Mouse (Mus musculus) embryonic facial prominence, embryonic 12.5 days (tissue): Measurements from ENCODE around the gene Syce2. TPM values are rescaled to one million over a fixed set of nuclear protein-coding genes. Genes with fewer than 3 reads are reported as not detected.

Source experiments
- ATAC-seq: fragments of 200-750 bp; cut with Nextera tagmentation; 2 replicates; pipeline ENCODE4 v1.8.0; 2017; ENCODE audit not compliant: insufficient number of reproducible peaks, insufficient read depth, low FRiP score, low TSS enrichment
- H3K27ac ChIP-seq: fragments of 300-500 bp; sonication (generic); 2 replicates; pipeline ENCODE4 v1.5.1; 2016; ENCODE audit warnings: mild to moderate bottlenecking
- H3K27me3 ChIP-seq: fragments of 300-500 bp; sonication (generic); 2 replicates; pipeline ENCODE4 v1.6.1; 2016; ENCODE audit warnings: mild to moderate bottlenecking, moderate library complexity
- H3K36me3 ChIP-seq: fragments of 300-500 bp; sonication (generic); 2 replicates; pipeline ENCODE4 v1.6.1; 2016; ENCODE audit warnings: mild to moderate bottlenecking
- H3K4me1 ChIP-seq: fragments of 300-500 bp; sonication (generic); 2 replicates; pipeline ENCODE4 v1.6.1; 2016
- H3K4me2 ChIP-seq: fragments of 300-500 bp; sonication (generic); replicated peaks from 2 replicates; pipeline ENCODE4 v1.6.1; 2016; ENCODE audit warnings: mild to moderate bottlenecking, moderate library complexity
- H3K4me3 ChIP-seq: fragments of 300-500 bp; sonication (generic); 2 replicates; pipeline ENCODE4 v1.5.1; 2016; ENCODE audit warnings: mild to moderate bottlenecking
- H3K9ac ChIP-seq: fragments of 300-500 bp; sonication (generic); 2 replicates; pipeline ENCODE4 v1.6.1; 2016; ENCODE audit warnings: mild to moderate bottlenecking, moderate library complexity
- H3K9me3 ChIP-seq: fragments of 300-500 bp; sonication (generic); 2 replicates; pipeline ENCODE4 v1.6.1; 2016; ENCODE audit warnings: mild to moderate bottlenecking, moderate library complexity
- WGBS: fragments of 180-500 bp; shearing (Covaris S2); methylation state at CpG from one replicate; pipeline ENCODE4 v1.1.7; 2016; 5-methylcytosine and 5-hydroxymethylcytosine counted together
- polyA plus RNA-seq: library from polyadenylated mRNA; unstranded; fragments of >200 nt; fragmentation: Nextera tagmentation; extraction: Ambion mirVana; gene quantifications from 2 replicates; pipeline ENCODE4 v1.2.1, GENCODE M21; 2016

The Syce2 gene
- polyA plus RNA-seq, 1 experiment from 2014 or later, result 84.1 TPM

DNA sequence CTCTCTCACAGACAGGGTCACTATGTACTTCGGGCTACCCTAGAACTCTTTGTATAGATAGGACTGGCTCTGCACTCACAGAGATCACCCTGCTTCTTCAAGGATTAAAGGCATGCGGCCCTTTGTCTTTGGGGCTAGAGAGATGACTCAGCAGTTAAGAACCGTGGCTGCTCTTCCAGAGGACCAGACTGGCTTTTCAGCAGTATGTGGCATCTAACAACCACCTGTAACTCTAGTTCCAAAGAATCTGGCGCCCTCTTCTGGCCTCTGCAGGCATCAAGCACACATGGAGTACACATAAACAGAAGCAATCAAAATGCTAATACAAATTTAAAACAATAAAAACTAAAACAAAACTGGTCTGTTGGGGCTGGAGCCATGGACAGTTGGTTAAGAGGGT lies 42.0 kb downstream of the Syce2 start:
- H3K4me3 ChIP-seq, result peak overlapping the region; percentile 40
- H3K4me2 ChIP-seq, result peak overlapping the region; percentile 88
- peak overlapping the region; percentile 39; the same call in 1 of the 2 replicates for H3K9ac ChIP-seq
- 34% methylated on average over 4 of the region's 4 CpGs for WGBS
- H3K9me3 ChIP-seq, result no peaks in the 10 kb centered on the region
- ATAC-seq, result no peak
- no peak overlapping the region for H3K27ac ChIP-seq
- H3K27me3 ChIP-seq, result peaks cover 85% of the 10 kb centered on the region
- H3K36me3 ChIP-seq, result peaks cover 4% of the 10 kb centered on the region; the same call in 1 of the 2 replicates
- peaks cover 22% of the 10 kb centered on the region for H3K4me1 ChIP-seq

DNA sequence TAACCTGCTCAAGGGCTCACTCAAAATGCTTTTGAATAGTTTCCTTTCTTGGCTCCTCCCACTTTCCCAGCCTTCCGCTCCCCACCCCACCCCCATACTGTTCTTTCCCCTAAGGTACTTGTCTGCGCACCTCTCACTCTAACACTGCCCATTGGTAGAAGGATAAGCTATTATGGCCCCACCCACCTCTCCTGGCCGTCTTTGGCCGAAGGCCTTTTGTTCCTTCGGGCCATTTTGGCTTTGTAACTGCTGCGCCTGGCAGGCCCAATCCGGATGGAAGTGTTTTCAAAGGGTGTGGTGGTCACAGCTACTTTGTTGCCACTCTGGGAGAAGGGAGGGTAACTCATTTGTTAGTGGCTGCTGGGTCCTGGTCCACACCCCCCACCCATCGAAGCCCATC lies 43.4 kb downstream of the Syce2 start:
- H3K27me3 ChIP-seq, result peaks cover 80% of the 10 kb centered on the region
- WGBS, result 87% methylated on average over 8 of the region's 8 CpGs

DNA sequence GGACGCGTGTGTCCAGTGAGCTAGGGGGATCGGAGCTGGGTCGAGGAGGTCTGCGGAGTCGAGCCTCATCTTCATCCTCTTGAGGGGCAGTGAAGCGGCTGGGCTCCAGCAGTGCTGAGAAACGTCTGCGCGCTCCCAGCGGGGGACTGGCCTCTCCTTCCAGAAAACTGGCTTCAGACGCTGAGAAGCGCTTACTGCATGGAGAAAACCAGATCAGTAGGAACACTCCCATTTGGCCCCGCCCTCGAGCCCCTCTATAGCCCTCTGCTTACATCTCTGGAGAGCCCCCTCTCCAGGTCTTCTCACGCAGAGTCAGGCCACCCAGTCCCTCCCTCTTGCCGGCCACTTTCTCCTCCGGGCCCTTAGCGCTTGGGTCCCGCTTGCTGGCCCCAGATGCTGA lies 45.9 kb downstream of the Syce2 start:
- Histone ChIP-seq H3K4me1 (peaks cover 6% of the 10 kb centered on the region), H3K4me2 (no peak overlapping the region), H3K27me3 (peaks cover 55% of the 10 kb centered on the region), H3K9ac (no peak overlapping the region), H3K36me3 (0 out of 2 replicates have a peak, but pooled peaks cover 4% of the 10 kb centered on the region), H3K27ac (no peak overlapping the region), H3K9me3 (no peaks in the 10 kb centered on the region), H3K4me3 (no peak overlapping the region)
- 0 out of 2 replicates have a peak, but pooled peaks have one; percentile 29 for ATAC-seq
- 38% methylated on average over 20 of the region's 20 CpGs for WGBS

More for the DNA sequence above, 43.4 kb downstream of the Syce2 start:
- ATAC-seq, result no peak
- Histone ChIP-seq H3K9ac (no peak overlapping the region), H3K36me3 (peaks cover 4% of the 10 kb centered on the region; the same call in 1 of the 2 replicates), H3K4me3 (no peak overlapping the region), H3K4me1 (peaks cover 12% of the 10 kb centered on the region), H3K4me2 (no peak overlapping the region), H3K27ac (no peak overlapping the region), H3K9me3 (no peaks in the 10 kb centered on the region)

DNA sequence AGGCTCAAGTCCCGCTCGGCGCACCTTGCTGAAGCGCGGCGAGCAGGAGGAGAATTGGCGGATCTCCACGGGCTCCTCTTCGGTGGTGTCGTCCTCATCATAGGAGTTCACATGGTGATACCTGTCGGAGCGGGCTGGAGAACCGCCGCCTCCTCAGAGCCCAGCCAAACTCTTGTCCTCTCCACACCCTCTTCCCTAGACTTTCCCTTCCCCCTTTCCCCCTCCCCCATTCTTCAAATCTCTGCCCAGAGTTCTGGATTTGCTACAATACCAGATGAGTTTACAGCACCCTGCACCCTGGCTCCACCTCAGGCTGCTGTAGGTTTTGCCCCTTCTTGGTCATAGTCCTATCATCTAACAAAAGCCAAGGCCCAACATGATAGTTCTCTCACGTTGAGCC lies 46.7 kb downstream of the Syce2 start:
- Histone ChIP-seq H3K4me3 (no peak overlapping the region), H3K36me3 (0 out of 2 replicates have a peak, but pooled peaks cover 4% of the 10 kb centered on the region), H3K27me3 (peaks cover 46% of the 10 kb centered on the region), H3K27ac (no peak overlapping the region), H3K9ac (no peak overlapping the region), H3K4me1 (peaks cover under 1% of the 10 kb centered on the region; the same call in 1 of the 2 replicates), H3K9me3 (no peaks in the 10 kb centered on the region), H3K4me2 (no peak overlapping the region)
- no peak for ATAC-seq
- WGBS, result 93% methylated on average over 15 of the region's 15 CpGs

DNA sequence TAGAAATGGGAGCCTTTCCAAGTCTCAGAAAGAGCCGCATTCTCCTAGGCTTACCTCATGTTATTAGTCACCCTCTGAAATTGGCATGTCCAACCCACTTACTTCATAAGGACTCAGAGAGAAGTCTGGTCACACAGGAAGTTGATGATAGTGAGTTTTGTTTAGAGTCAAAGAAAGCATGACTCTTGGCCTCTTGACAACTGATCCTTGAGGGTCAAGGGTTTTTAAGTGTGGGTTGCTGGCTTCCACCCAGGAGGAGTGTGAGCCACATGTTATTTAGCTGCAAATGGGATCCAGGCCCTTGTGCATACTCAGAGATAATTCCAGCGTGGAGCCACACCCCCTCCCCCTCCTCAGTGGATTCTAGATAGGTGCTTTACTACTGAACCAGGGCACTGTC lies 49.7 kb downstream of the Syce2 start:
- H3K4me2 ChIP-seq, result no peak overlapping the region
- peaks cover 24% of the 10 kb centered on the region for H3K27me3 ChIP-seq
- no peak for ATAC-seq
- H3K36me3 ChIP-seq, result no peaks in the 10 kb centered on the region
- H3K4me1 ChIP-seq, result no peaks in the 10 kb centered on the region
- H3K4me3 ChIP-seq, result no peak overlapping the region
- H3K9ac ChIP-seq, result no peak overlapping the region
- WGBS, result 74% methylated on average over 2 of the region's 2 CpGs
- H3K27ac ChIP-seq, result no peak overlapping the region
- H3K9me3 ChIP-seq, result no peaks in the 10 kb centered on the region

DNA sequence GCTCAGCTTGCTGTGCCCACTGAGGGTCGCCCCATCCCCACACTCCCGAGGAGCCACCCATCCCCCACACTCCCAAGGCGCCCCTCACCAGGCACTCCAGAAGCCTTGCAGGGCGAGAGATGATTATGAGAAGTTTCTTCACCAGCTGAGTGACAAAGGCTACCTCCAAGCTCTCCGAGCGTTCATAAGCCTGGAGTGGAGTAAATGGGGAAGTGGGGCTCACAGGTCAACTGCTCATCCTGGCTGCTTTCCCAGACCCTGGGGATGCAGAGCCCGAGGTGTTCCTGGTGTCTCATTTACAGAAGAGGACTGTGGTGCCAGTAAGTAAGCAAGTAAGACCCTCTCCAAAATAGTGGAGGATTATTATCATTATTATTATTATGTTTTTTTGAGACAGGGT lies 53.6 kb downstream of the Syce2 start:
- Histone ChIP-seq H3K27ac (no peak overlapping the region), H3K36me3 (no peaks in the 10 kb centered on the region), H3K9me3 (no peaks in the 10 kb centered on the region), H3K4me1 (no peaks in the 10 kb centered on the region), H3K9ac (no peak overlapping the region), H3K27me3 (peaks cover 24% of the 10 kb centered on the region), H3K4me2 (no peak overlapping the region), H3K4me3 (no peak overlapping the region)
- 81% methylated on average over 7 of the region's 7 CpGs for WGBS
- no peak for ATAC-seq

DNA sequence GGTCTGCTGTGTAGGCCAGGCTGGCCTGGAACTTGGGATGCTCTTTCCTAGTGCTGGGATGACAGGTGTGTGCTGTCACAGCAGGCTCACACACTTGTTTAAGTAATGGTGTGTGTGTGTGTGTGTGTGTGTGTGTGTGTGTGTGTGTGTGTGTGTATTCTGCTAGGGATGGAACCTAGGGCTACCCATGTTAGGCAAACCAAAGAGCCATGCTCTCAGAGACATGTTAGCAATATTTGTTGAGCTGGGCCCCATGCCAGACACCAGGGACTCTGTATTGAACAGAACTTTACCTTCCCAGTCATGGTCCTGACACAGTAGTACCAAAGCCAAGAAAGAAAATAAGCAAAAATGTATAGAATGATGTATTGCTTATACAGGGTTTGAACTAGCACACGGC lies 55.6 kb downstream of the Syce2 start:
- Histone ChIP-seq H3K9me3 (no peaks in the 10 kb centered on the region), H3K27me3 (peaks cover 39% of the 10 kb centered on the region), H3K4me2 (no peak overlapping the region), H3K4me3 (no peak overlapping the region), H3K27ac (no peak overlapping the region), H3K36me3 (no peaks in the 10 kb centered on the region), H3K4me1 (no peaks in the 10 kb centered on the region), H3K9ac (no peak overlapping the region)
- ATAC-seq, result no peak
- 92% methylated on average over 1 of the region's 1 CpGs for WGBS

- Histone ChIP-seq H3K27ac (no peak overlapping the region), H3K4me2 (peak overlapping the region; percentile 67), H3K9ac (peak overlapping the region; percentile 31; the same call in 1 of the 2 replicates), H3K4me3 (peak overlapping the region; percentile 36), H3K27me3 (peaks cover 41% of the 10 kb centered on the region), H3K4me1 (no peaks in the 10 kb centered on the region), H3K9me3 (no peaks in the 10 kb centered on the region), H3K36me3 (no peaks in the 10 kb centered on the region)
- WGBS, result 4% methylated on average over 47 of the region's 52 CpGs
- peak; percentile 66; the same call in 1 of the 2 replicates for ATAC-seq
Measured at GRCm38 (mm10) chr8:84928456-84929306, 56.8 kb downstream of the Syce2 start.

- Histone ChIP-seq H3K27ac (no peak overlapping the region), H3K4me1 (peaks cover 7% of the 10 kb centered on the region; the same call in 1 of the 2 replicates), H3K9me3 (no peaks in the 10 kb centered on the region), H3K4me2 (no peak overlapping the region), H3K36me3 (no peaks in the 10 kb centered on the region), H3K27me3 (peaks cover 60% of the 10 kb centered on the region), H3K4me3 (no peak overlapping the region), H3K9ac (no peak overlapping the region)
- no peak for ATAC-seq
- 83% methylated on average over 13 of the region's 13 CpGs for whole genome bisulfite sequencing
Measured at GRCm38 (mm10) chr8:84930582-84930981, 58.7 kb downstream of the Syce2 start.

GRCm38 (mm10) chr8:84933767-84934559 lies 62.1 kb downstream of the Syce2 start:
- Histone ChIP-seq H3K4me1 (peaks cover 16% of the 10 kb centered on the region), H3K4me3 (no peak overlapping the region), H3K36me3 (no peaks in the 10 kb centered on the region), H3K4me2 (no peak overlapping the region), H3K9ac (no peak overlapping the region), H3K27me3 (peaks cover 83% of the 10 kb centered on the region), H3K27ac (no peak overlapping the region), H3K9me3 (no peaks in the 10 kb centered on the region)
- no peak for ATAC-seq
- 77% methylated on average over 16 of the region's 16 CpGs for WGBS

GRCm38 (mm10) chr8:84934860-84935259 lies 62.9 kb downstream of the Syce2 start:
- 2% methylated on average over 15 of the region's 15 CpGs for WGBS
- H3K9ac ChIP-seq, result no peak overlapping the region
- ATAC-seq, result peak; percentile 77
- peak overlapping the region; percentile 6; the same call in 1 of the 2 replicates for H3K4me3 ChIP-seq
- peak overlapping the region; percentile 74; the same call in 1 of the 2 replicates for H3K4me2 ChIP-seq
- H3K9me3 ChIP-seq, result no peaks in the 10 kb centered on the region
- H3K27ac ChIP-seq, result no peak overlapping the region
- H3K4me1 ChIP-seq, result peaks cover 16% of the 10 kb centered on the region
- peaks cover 78% of the 10 kb centered on the region for H3K27me3 ChIP-seq
- no peaks in the 10 kb centered on the region for H3K36me3 ChIP-seq
